Mouse (Mus musculus): ENCODE measurements at regions not wholly inside any gene's neighbourhood (a gene's known extent, or its start where the extent isn't known, plus 50 kb on each side); places are given as distances from the start of the nearest gene placed in this dataset.

- Histone ChIP-seq H3K9ac (replicated peaks; ENCODE audit: low read depth, low read length) (no peak overlapping the region), H3K36me3 (ENCODE audit: control insufficient read depth, insufficient read depth, low read length) (no peaks in the 10 kb centered on the region), H3K27ac (ENCODE audit: low read length) (no peak overlapping the region), H3K27me3 (ENCODE audit: control insufficient read depth, insufficient read depth, low read length) (no peaks in the 10 kb centered on the region), H3K9me3 (ENCODE audit: control insufficient read depth, low read depth, low read length) (no peaks in the 10 kb centered on the region), H3K4me1 (ENCODE audit: control insufficient read depth, insufficient read depth, low read length) (no peaks in the 10 kb centered on the region), H3K4me2 (replicated peaks; ENCODE audit: low read depth, low read length) (no peak overlapping the region), H3K4me3 (ENCODE audit: low read depth, low read length) (no peak overlapping the region)
- ATAC-seq (ENCODE audit: insufficient number of reproducible peaks, insufficient read depth, low FRiP score, low read depth) = no peak
- WGBS = 82% methylated on average over 5 of the region's 5 CpGs
These were observed 104.8 kb upstream of the Ubr2 start for GRCm38 (mm10) chr17:47115141-47115540.

- Histone ChIP-seq H3K4me2 (replicated peaks; ENCODE audit: low read depth, low read length) (no peak overlapping the region), H3K36me3 (ENCODE audit: control insufficient read depth, insufficient read depth, low read length) (no peaks in the 10 kb centered on the region), H3K4me3 (ENCODE audit: low read depth, low read length) (no peak overlapping the region), H3K9me3 (ENCODE audit: control insufficient read depth, low read depth, low read length) (no peaks in the 10 kb centered on the region), H3K4me1 (ENCODE audit: control insufficient read depth, insufficient read depth, low read length) (no peaks in the 10 kb centered on the region), H3K27me3 (ENCODE audit: control insufficient read depth, insufficient read depth, low read length) (no peaks in the 10 kb centered on the region), H3K9ac (replicated peaks; ENCODE audit: low read depth, low read length) (no peak overlapping the region), H3K27ac (ENCODE audit: low read length) (no peak overlapping the region)
- ATAC-seq (ENCODE audit: insufficient number of reproducible peaks, insufficient read depth, low FRiP score, low read depth) = no peak
- 74% methylated on average over 7 of the region's 7 CpGs for WGBS
These were observed 104.4 kb upstream of the Ubr2 start for GRCm38 (mm10) chr17:47114736-47115135.

GRCm38 (mm10) chr17:47112556-47113225 lies 102.3 kb upstream of the Ubr2 start:
- ATAC-seq (ENCODE audit: insufficient number of reproducible peaks, insufficient read depth, low FRiP score, low read depth) = no peak
- H3K4me2 ChIP-seq (replicated peaks; ENCODE audit: low read depth, low read length) = no peak overlapping the region

GRCm38 (mm10) chr17:47110836-47111235 lies 100.5 kb upstream of the Ubr2 start:
- no peak overlapping the region for H3K27ac ChIP-seq (ENCODE audit: low read length)
- no peak overlapping the region for H3K4me3 ChIP-seq (ENCODE audit: low read depth, low read length)
- no peak overlapping the region for H3K4me2 ChIP-seq (replicated peaks; ENCODE audit: low read depth, low read length)
- H3K9me3 ChIP-seq (ENCODE audit: control insufficient read depth, low read depth, low read length) = no peaks in the 10 kb centered on the region
- no peaks in the 10 kb centered on the region for H3K27me3 ChIP-seq (ENCODE audit: control insufficient read depth, insufficient read depth, low read length)
- ATAC-seq (ENCODE audit: insufficient number of reproducible peaks, insufficient read depth, low FRiP score, low read depth) = no peak
- 90% methylated on average over 4 of the region's 4 CpGs for WGBS
- no peak overlapping the region for H3K9ac ChIP-seq (replicated peaks; ENCODE audit: low read depth, low read length)
- no peaks in the 10 kb centered on the region for H3K36me3 ChIP-seq (ENCODE audit: control insufficient read depth, insufficient read depth, low read length)
- H3K4me1 ChIP-seq (ENCODE audit: control insufficient read depth, insufficient read depth, low read length) = no peaks in the 10 kb centered on the region

More at GRCm38 (mm10) chr17:47112556-47113225, 102.3 kb upstream of the Ubr2 start:
- Histone ChIP-seq H3K9me3 (ENCODE audit: control insufficient read depth, low read depth, low read length) (no peaks in the 10 kb centered on the region), H3K27ac (ENCODE audit: low read length) (no peak overlapping the region), H3K4me1 (ENCODE audit: control insufficient read depth, insufficient read depth, low read length) (no peaks in the 10 kb centered on the region), H3K36me3 (ENCODE audit: control insufficient read depth, insufficient read depth, low read length) (no peaks in the 10 kb centered on the region), H3K9ac (replicated peaks; ENCODE audit: low read depth, low read length) (no peak overlapping the region), H3K27me3 (ENCODE audit: control insufficient read depth, insufficient read depth, low read length) (no peaks in the 10 kb centered on the region), H3K4me3 (ENCODE audit: low read depth, low read length) (no peak overlapping the region)
- 80% methylated on average over 16 of the region's 16 CpGs for WGBS

GRCm38 (mm10) chr17:47104328-47104727 lies 94.0 kb upstream of the Ubr2 start:
- Histone ChIP-seq H3K27ac (ENCODE audit: low read length) (no peak overlapping the region), H3K27me3 (ENCODE audit: control insufficient read depth, insufficient read depth, low read length) (no peaks in the 10 kb centered on the region), H3K4me1 (ENCODE audit: control insufficient read depth, insufficient read depth, low read length) (no peaks in the 10 kb centered on the region), H3K9ac (replicated peaks; ENCODE audit: low read depth, low read length) (no peak overlapping the region), H3K4me2 (replicated peaks; ENCODE audit: low read depth, low read length) (no peak overlapping the region), H3K9me3 (ENCODE audit: control insufficient read depth, low read depth, low read length) (no peaks in the 10 kb centered on the region), H3K4me3 (ENCODE audit: low read depth, low read length) (no peak overlapping the region), H3K36me3 (ENCODE audit: control insufficient read depth, insufficient read depth, low read length) (no peaks in the 10 kb centered on the region)
- 83% methylated on average over 4 of the region's 4 CpGs for WGBS
- no peak for ATAC-seq (ENCODE audit: insufficient number of reproducible peaks, insufficient read depth, low FRiP score, low read depth)

- WGBS = 83% methylated on average over 3 of the region's 3 CpGs
- Histone ChIP-seq H3K4me1 (ENCODE audit: control insufficient read depth, insufficient read depth, low read length) (no peaks in the 10 kb centered on the region), H3K27ac (ENCODE audit: low read length) (no peak overlapping the region), H3K9me3 (ENCODE audit: control insufficient read depth, low read depth, low read length) (no peaks in the 10 kb centered on the region), H3K4me2 (replicated peaks; ENCODE audit: low read depth, low read length) (no peak overlapping the region), H3K4me3 (ENCODE audit: low read depth, low read length) (no peak overlapping the region), H3K9ac (replicated peaks; ENCODE audit: low read depth, low read length) (no peak overlapping the region), H3K27me3 (ENCODE audit: control insufficient read depth, insufficient read depth, low read length) (no peaks in the 10 kb centered on the region), H3K36me3 (ENCODE audit: control insufficient read depth, insufficient read depth, low read length) (no peaks in the 10 kb centered on the region)
- ATAC-seq (ENCODE audit: insufficient number of reproducible peaks, insufficient read depth, low FRiP score, low read depth) = no peak
These were observed 84.8 kb upstream of the Ubr2 start for GRCm38 (mm10) chr17:47095191-47095590.

GRCm38 (mm10) chr17:47092076-47092475 lies 81.7 kb upstream of the Ubr2 start:
- no peaks in the 10 kb centered on the region for H3K36me3 ChIP-seq (ENCODE audit: control insufficient read depth, insufficient read depth, low read length)
- ATAC-seq (ENCODE audit: insufficient number of reproducible peaks, insufficient read depth, low FRiP score, low read depth) = no peak
- no peak overlapping the region for H3K4me3 ChIP-seq (ENCODE audit: low read depth, low read length)
- 94% methylated on average over 9 of the region's 9 CpGs for WGBS
- H3K9me3 ChIP-seq (ENCODE audit: control insufficient read depth, low read depth, low read length) = peaks cover 5% of the 10 kb centered on the region; the same call in 1 of the 2 replicates
- H3K9ac ChIP-seq (replicated peaks; ENCODE audit: low read depth, low read length) = no peak overlapping the region
- H3K27ac ChIP-seq (ENCODE audit: low read length) = no peak overlapping the region
- no peak overlapping the region for H3K4me2 ChIP-seq (replicated peaks; ENCODE audit: low read depth, low read length)
- no peaks in the 10 kb centered on the region for H3K27me3 ChIP-seq (ENCODE audit: control insufficient read depth, insufficient read depth, low read length)
- H3K4me1 ChIP-seq (ENCODE audit: control insufficient read depth, insufficient read depth, low read length) = no peaks in the 10 kb centered on the region

GRCm38 (mm10) chr17:47089769-47090168 lies 79.4 kb upstream of the Ubr2 start:
- Histone ChIP-seq H3K9ac (replicated peaks; ENCODE audit: low read depth, low read length) (no peak overlapping the region), H3K4me1 (ENCODE audit: control insufficient read depth, insufficient read depth, low read length) (no peaks in the 10 kb centered on the region), H3K36me3 (ENCODE audit: control insufficient read depth, insufficient read depth, low read length) (no peaks in the 10 kb centered on the region), H3K9me3 (ENCODE audit: control insufficient read depth, low read depth, low read length) (peaks cover 5% of the 10 kb centered on the region; the same call in 1 of the 2 replicates), H3K4me3 (ENCODE audit: low read depth, low read length) (no peak overlapping the region), H3K27me3 (ENCODE audit: control insufficient read depth, insufficient read depth, low read length) (no peaks in the 10 kb centered on the region), H3K27ac (ENCODE audit: low read length) (no peak overlapping the region), H3K4me2 (replicated peaks; ENCODE audit: low read depth, low read length) (no peak overlapping the region)
- 89% methylated on average over 3 of the region's 3 CpGs for WGBS
- ATAC-seq (ENCODE audit: insufficient number of reproducible peaks, insufficient read depth, low FRiP score, low read depth) = no peak

- no peaks in the 10 kb centered on the region for H3K4me1 ChIP-seq (ENCODE audit: control insufficient read depth, insufficient read depth, low read length)
- 96% methylated on average over 2 of the region's 2 CpGs for WGBS
- no peak for ATAC-seq (ENCODE audit: insufficient number of reproducible peaks, insufficient read depth, low FRiP score, low read depth)
- H3K27me3 ChIP-seq (ENCODE audit: control insufficient read depth, insufficient read depth, low read length) = no peaks in the 10 kb centered on the region
- H3K36me3 ChIP-seq (ENCODE audit: control insufficient read depth, insufficient read depth, low read length) = no peaks in the 10 kb centered on the region
- no peak overlapping the region for H3K27ac ChIP-seq (ENCODE audit: low read length)
- no peak overlapping the region for H3K4me2 ChIP-seq (replicated peaks; ENCODE audit: low read depth, low read length)
- H3K9me3 ChIP-seq (ENCODE audit: control insufficient read depth, low read depth, low read length) = no peaks in the 10 kb centered on the region
- H3K4me3 ChIP-seq (ENCODE audit: low read depth, low read length) = no peak overlapping the region
- no peak overlapping the region for H3K9ac ChIP-seq (replicated peaks; ENCODE audit: low read depth, low read length)
These were observed 58.9 kb upstream of the Ubr2 start for GRCm38 (mm10) chr17:47069206-47069605.
